Mouse (Mus musculus): ENCODE results near the gene Olfr1045.

DNA sequence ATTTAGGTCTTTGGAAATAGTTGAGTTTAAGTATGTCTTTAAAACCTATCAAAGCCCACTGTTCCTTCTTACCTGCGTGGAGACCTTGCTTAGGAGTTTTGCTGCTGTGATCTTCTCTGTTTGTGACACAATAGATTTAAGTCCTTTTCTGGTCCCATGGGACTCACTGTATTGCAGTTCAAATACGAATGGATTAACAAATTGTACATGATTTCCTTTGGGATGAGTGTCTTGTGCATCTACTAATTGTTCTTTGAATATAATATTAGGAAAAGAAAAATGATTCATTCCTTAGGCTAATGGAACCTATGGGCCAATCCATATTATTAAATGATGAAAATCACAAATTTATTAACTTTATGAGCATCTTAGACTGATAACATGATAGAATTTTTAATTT is 16.4 kb upstream of the Olfr1045 start, which contains the start of gene Olfr1046:
- TF ChIP-seq CTCF (conservative IDR thresholded peaks at IDR 0.05; ENCODE audit: insufficient read depth, insufficient read length, low read depth, low read length), result no peak
- TF ChIP-seq POLR2A (IDR thresholded peaks at IDR 0.05; ENCODE audit: low read depth, low read length), result no peak
